Mouse (Mus musculus) cerebellum, adult 11-12 months (tissue): Measurements from ENCODE around the gene Slc1a6.
"Not testable (repeated sequence)": the region's sequence is repeated elsewhere in the genome, so short reads cannot be mapped to it uniquely, and the experiment has no call there.

Source experiments
- DNase-seq: peaks from one replicate; pipeline ENCODE4 v3.0.0; 2022

Slc1a6 gene

DNA sequence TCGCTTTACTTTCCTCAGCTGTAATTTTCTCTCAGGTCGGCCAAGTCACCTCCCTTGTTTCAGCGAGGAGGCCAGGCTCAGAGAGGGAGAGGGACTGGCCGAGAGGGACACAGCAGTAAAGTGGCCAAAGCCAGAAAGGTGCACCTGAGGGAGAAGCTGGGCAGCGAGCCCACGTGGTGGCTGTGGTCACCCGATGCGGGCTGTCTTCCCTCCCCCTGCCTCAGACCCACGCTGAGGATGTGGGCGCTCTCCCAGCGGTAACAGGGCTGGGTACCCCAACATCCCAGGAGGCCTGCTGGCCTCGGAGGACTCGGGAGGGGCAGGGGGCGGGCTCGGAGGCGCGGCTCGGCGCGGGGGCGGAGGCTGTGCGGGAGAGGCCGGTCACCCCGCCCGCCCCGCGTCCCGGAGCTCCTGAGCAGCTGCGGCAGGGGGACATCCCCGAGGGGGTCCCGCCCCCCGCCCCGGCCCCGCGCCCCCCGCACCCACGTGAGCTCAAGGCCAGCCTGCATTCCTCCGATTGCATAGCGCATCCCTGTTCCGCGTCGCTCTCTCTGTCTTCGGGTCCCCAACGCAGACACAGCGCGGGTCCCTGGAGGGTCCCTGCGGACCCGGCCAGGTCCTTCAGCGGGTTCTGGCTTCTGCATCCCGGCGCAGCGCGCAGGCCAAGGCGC is at the start of gene Slc1a6:
Gene Slc1a6 (plus strand): TSS at position 516 of the 671 bp plus-strand sequence.
- DNase-seq: peak; percentile 77

DNA sequence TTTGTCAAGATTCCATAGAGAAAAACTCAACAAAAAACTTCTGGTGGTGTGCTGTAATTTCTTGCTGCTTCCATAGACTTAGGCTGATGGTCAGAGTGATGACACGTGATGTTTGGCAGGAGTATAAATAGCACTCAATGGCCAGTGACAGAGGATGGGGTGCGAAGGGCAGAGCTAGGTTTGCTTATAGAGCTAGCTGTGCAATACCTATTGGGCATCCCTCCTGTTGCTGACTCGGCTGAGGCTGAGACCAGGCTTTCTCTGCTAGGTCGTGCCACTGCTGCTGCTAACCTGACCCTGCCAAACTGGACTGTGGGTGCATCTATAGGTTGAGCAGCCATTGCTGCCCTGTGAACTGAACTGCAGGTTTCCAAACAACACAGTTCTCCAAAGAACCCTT is 40.5 kb upstream of the Slc1a6 start:
- no peak for DNase-seq

- no peak for DNase-seq
Measured at GRCm38 (mm10) chr10:78743721-78744120, 36.6 kb upstream of the Slc1a6 start.

DNA sequence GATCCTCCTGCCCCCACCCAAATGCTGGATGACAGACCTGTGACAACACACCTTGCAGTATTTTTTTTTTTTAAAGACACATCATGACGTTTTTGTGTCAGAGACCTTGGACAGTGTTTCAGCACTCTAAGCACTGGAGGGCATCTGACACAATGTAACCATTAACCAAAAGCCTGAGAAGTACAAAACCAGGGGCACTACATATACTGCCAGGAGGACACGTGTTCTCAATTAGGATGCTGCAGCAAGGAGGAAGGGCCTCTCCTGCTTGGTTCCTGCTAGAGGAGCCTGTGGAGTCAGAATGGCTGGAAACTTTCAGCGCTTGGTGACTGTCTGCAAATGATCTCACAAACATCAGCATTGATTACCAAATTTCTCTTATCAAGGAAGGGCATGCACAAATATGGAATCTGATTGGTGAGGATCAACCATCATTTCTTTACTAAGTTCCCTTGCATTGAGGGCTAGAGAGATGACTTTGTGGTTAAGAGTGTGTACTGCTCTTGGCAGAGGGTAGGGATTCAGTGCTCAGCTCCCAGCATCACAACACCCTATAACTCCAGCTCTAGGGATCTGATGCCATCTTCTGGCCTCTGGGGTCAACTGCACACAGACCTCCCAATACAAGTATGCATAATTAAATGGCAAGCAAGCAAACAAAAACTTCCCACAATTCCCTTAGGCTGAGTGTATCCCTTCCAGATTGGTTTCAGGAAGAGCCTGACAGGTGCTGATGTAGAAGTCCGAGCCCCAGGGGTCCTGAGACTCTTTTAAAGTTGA is 34.7 kb upstream of the Slc1a6 start:
- no peak for DNase-seq

DNA sequence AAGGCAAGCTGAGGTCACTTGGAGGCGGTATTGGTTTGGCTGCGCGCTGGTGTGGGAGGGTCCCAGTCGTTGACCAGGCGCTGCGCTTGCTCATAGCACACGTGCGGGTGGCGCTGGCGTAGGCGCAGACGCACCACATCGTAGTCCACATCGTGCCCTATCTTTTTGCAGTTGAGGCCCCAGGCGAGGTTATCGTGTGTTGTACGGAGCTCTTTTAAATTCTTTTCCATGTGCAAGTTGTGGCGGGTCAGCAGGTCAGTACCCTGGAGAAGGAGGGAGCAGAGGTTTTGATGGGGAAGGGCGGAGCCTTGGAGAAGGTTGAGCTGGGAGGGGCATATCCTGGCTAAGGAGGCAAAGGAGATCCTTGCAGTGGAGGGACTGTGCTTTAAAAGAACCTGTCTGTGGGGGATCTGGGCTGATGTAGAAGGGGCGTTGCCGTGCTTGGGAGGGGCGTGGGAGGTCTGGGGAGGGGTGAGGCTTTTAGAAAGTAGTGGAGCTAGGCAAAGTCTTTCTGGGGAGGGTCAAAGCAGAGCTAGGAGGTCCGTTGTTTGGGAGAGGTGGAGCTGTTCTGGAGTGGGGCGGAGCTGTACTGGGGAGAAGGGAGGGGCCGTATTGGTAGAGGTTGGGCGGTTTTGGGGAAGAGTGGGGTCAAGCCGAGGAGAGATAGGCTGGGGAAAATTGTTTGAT is 33.1 kb upstream of the Slc1a6 start:
- DNase-seq: no peak

GRCm38 (mm10) chr10:78748161-78748560 is 32.1 kb upstream of the Slc1a6 start:
- no peak for DNase-seq

DNA sequence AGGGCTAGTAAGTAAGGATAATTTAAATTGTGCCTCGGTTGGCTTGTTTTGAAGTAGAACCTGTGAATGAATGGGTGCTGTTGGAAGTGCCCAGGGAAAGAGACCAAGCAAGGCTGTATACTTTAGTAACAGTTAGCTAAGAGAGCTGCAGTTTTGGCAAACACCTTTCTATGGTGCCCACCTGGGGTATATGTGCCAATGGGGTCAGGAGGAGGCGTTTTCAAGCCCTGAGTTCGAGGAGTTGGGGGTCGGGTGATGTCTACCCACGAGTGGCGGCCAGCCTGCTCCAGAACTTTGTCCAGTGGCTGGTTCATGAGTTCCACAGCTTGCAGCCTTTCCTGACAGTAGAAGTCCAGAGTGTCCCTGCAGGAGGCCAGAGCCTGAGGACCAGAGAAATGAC is 31.4 kb upstream of the Slc1a6 start:
- no peak for DNase-seq

- peak; percentile 83 for DNase-seq
Measured at GRCm38 (mm10) chr10:78752452-78753191, 27.7 kb upstream of the Slc1a6 start, which contains the start of gene Ccdc105. Ccdc105 (minus strand) TSS chr10:78753065.

DNA sequence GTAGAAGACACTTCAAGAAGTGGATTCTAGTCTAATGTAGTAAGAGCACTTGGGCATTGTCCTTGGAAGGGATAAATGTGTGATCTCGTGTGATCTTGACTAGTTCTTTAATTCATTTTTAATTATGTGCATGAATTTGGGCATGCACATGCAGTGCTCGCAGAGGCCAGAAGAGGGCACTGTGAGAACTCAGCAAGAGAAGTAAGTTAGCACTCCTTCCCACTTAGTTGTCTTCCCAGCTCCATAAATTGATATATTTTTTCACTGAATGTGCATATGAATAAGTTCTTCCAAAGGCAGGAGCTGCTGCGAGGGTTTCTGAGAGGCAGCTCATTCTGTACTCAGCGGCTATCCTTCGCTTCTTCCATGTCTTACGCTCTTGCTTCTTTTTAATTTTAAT is 24.3 kb upstream of the Slc1a6 start:
- peak; percentile 53 for DNase-seq

- DNase-seq: no peak
Measured at GRCm38 (mm10) chr10:78765570-78765969, 14.7 kb upstream of the Slc1a6 start.

DNA sequence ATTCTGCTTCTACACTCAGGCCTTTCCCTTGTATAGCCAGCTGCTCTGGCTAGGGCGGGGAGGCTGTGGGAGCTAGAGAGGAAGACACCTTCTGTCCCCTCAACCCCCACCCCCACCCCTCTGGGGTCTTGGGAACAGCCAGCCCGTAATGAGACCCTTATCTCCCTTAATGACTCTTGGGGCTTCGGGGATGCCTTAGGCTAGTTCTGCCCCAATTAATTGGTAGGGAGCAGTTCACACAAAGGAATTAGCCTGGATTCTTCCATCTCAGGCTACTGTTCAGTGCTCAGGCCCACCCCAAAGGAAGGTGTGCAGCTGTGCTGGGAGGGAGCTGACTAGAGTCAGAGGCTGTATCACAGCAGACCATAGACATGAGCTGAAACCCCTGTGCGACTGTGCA is 4.5 kb upstream of the Slc1a6 start:
- DNase-seq: no peak

DNA sequence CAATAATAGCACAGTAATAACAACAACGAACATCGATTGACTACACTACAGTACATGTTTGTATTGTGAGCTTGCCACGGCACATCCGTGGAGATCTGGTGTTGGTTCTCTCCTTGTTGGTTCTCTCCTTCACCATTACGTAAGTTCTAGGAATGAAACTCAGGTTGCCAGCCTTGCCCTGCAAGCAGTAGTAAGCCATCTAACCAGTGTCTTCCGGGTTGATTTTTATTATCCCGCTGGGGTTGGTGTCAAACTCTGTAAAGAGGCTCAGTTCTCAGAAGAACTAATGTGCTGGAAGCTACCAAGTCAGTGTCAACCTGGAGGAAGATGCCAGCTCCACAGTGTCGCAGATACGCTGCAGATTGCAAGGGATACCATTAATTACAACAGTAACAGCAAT is 769 bp upstream of the Slc1a6 start:
- DNase-seq: peak; percentile 36

DNA sequence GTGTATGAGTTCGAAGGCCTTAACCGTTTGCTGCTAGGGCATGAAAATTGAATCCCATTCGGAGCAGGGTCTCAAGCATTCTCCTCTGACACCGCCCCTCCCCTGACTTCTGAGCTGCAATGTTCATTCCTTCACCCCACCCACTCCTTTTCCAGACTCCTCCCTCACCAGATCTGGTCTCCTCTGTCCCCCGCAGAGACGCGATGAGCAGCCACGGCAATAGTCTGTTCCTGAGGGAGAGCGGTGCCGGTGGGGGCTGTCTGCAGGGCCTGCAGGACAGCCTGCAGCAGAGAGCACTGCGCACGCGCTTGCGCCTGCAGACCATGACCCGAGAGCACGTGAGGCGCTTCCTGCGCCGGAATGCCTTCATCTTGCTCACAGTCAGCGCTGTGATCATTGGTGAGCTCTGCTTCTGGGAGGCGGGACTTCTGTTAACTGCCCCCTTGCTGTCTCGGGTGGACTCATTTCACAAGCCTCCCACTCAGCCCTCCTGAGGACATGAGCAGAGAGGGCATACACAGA is 7.3 kb downstream of the Slc1a6 start:
- peak; percentile 96 for DNase-seq

- no peak for DNase-seq
Measured at GRCm38 (mm10) chr10:78790561-78790960, 10.3 kb downstream of the Slc1a6 start.

DNA sequence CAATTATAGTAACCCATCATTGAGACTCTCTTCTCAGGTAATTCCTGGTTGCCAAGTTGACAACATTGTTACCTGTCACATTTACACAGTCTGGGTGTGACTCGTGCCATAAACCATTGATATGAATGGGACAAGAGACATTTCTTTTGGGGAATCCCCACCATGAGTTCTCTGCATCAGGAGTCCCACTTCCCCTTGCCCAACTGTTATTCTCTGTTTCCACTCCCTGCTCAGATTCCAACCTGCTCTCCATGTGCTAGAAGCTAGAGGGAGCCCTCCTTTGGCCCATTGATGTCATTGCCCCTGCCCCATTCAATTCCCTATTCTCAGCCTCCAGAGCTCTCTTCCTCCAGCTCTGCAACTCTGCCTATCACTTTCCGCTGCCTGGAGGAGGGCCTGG is 21.2 kb downstream of the Slc1a6 start:
- no peak for DNase-seq

DNA sequence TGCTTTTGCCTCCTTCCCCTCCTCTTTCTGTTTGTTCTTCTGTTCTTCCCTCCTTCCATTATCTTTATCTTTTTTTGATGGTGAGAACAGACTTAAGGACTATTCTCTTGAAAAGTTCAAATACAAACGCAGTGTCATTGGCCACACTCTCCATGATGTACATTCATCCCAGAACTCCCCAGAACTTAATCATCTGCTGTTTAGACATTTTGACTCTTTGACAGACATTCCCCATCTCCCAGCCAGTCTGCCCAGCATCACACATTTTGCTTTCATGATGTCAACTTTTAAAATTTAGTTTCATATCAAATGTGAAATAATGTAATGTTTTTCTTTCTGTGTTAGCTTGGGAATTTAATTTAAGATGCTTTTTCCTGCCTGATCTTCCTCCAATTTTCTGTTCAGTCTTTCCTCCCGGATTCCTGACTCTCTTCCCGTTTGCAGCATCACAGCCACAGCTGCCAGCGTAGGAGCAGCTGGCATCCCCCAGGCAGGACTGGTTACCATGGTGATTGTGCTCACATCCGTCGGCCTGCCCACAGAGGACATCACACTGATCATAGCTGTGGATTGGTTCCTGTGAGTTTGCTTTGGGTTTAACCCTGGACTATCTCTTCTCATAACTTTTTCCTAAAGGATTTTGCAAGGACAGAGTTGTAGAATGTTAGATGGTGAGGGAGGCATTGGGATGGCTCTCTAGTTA is 32.2 kb downstream of the Slc1a6 start:
- no peak for DNase-seq

DNA sequence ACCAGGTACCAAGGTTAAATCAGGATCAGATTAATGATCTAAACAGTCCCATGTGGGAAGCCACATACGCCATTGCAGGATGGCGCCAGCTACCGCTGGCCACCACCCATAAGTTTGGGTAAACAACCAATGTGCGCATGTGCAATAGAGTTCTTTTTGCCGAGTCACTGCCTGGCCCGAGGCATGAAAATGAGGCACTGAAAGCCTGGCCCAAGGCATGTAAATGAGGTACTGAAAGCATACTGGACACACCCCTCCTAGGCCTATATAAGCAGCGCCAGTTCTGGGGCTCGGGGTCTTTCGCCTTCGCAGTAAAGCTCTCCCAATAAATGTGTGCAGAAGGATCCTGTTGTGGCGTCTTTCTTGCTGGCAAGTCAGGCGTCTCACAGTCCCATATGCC is 60.2 kb downstream of the Slc1a6 start:
- DNase-seq: not testable (repeated sequence)

- DNase-seq: no peak
Measured at GRCm38 (mm10) chr10:78852066-78852465, 71.8 kb downstream of the Slc1a6 start, which contains the start of gene Olfr1356. Olfr1356 (minus strand) TSS chr10:78852166.
